Mouse (Mus musculus): ENCODE measurements around the gene Sdk2.
A peak's percentile ranks its signal among the peaks of the same experiment; 100 is the strongest.

DNA sequence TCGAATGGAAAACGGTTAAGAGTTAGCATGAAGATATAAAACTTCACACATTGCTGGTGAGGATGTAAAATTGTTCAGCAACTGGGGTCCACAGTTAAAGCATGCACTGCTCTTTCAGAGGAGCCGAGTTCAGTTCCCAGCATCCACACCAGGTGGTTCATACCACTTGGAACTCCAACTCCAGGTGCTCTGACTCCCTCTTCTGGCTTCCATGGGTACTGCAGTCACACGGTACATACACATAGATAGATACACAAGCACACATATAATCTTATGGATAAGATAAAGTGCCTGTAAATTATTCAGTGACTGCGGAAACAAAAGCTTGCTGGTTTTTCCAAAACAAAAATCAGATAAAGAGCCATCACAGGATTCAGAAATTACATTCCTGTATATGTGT lies 19.9 kb downstream of the Sdk2 start:
- TF ChIP-seq EP300 (IDR thresholded peaks at IDR 0.05; ENCODE audit: low read depth in 1 of 2, low read length in 2 of 2) (no peak), CTCF (IDR thresholded peaks at IDR 0.05 in 2 of 3, conservative IDR thresholded peaks at IDR 0.05 in 1 of 3; ENCODE audit: control insufficient read depth in 1 of 3, insufficient read depth in 1 of 3, low read depth in 2 of 3, low read length in 3 of 3, poor library complexity in 1 of 3, severe bottlenecking in 1 of 3) (peak in 2 of 3 experiments; percentile 3 to 24; a peak in 1 of 6 replicates), MAX (IDR thresholded peaks at IDR 0.05; ENCODE audit: low read length) (no peak), POLR2AphosphoS5 (IDR thresholded peaks at IDR 0.05; ENCODE audit: borderline replicate concordance, low read depth, low read length) (no peak), RCOR1 (IDR thresholded peaks at IDR 0.05; ENCODE audit: low read depth, low read length) (no peak), GABPA (IDR thresholded peaks at IDR 0.05; ENCODE audit: low read depth, low read length) (no peak), POLR2A (IDR thresholded peaks at IDR 0.05; ENCODE audit: control insufficient read depth in 1 of 2, insufficient read depth in 1 of 2, low read depth in 1 of 2, low read length in 2 of 2, poor library complexity in 1 of 2) (no peak), ZKSCAN1 (IDR thresholded peaks at IDR 0.05; ENCODE audit: low read depth, low read length) (no peak), E2F4 (IDR thresholded peaks at IDR 0.05; ENCODE audit: borderline replicate concordance, low read depth, low read length) (no peak)
